Mouse (Mus musculus) inflammation-experienced regulatory T-cells, adult 16 weeks (primary cell): Measurements from ENCODE around the gene Olfr883. TPM values are rescaled to one million over a fixed set of nuclear protein-coding genes. Genes with fewer than 3 reads are reported as not detected.

ENCODE experiments used
- polyA plus RNA-seq: library from polyadenylated mRNA; unstranded; fragments of 100-300 nt; shearing (Covaris generic); gene quantifications from one replicate; pipeline ENCODE4 v1.2.1, GENCODE M21; 2017

Gene Olfr883
- not detected for polyA plus RNA-seq

GRCm38 (mm10) chr9:38025508-38025907, at the start of gene Olfr883:
TSS of gene Olfr883 (plus strand) at chr9:38025808.

GRCm38 (mm10) chr9:37991525-37991924, 34.1 kb upstream of the Olfr883 start, which contains the start of gene Olfr881:
TSS of gene Olfr881 (plus strand) at chr9:37991825.

GRCm38 (mm10) chr9:38046255-38046654, 20.6 kb downstream of the Olfr883 start, which contains the start of gene Olfr884:
TSS of gene Olfr884 (plus strand) at chr9:38046555.

GRCm38 (mm10) chr9:38061022-38061421, 35.4 kb downstream of the Olfr883 start, which contains the start of gene Olfr885:
TSS of gene Olfr885 (plus strand) at chr9:38061322.

Other genes starting within 250 kb of the Olfr883 start
- not detected for gene Olfr876, start 222.8 kb upstream of the Olfr883 start, polyA plus RNA-seq
- not detected for gene Olfr877, start 171.5 kb upstream of the Olfr883 start, polyA plus RNA-seq
- gene Olfr145, start 129.1 kb upstream of the Olfr883 start, polyA plus RNA-seq: not detected
- not detected for gene Olfr878, start 108.0 kb upstream of the Olfr883 start, polyA plus RNA-seq
- gene Olfr881, start 34.0 kb upstream of the Olfr883 start, polyA plus RNA-seq: not detected
- not detected for gene Olfr884, start 20.7 kb downstream of the Olfr883 start, polyA plus RNA-seq
- gene Olfr885, start 35.5 kb downstream of the Olfr883 start, polyA plus RNA-seq: not detected
- gene Olfr887, start 58.3 kb downstream of the Olfr883 start, polyA plus RNA-seq: not detected
- not detected for gene Olfr888, start 82.3 kb downstream of the Olfr883 start, polyA plus RNA-seq
- gene Olfr889, start 89.4 kb downstream of the Olfr883 start, polyA plus RNA-seq: not detected
- not detected for gene Olfr890, start 116.7 kb downstream of the Olfr883 start, polyA plus RNA-seq
- not detected for gene Olfr891, start 155.0 kb downstream of the Olfr883 start, polyA plus RNA-seq
- not detected for gene Olfr893, start 182.6 kb downstream of the Olfr883 start, polyA plus RNA-seq
- not detected for gene Olfr894, start 192.2 kb downstream of the Olfr883 start, polyA plus RNA-seq
- not detected for gene Olfr143, start 227.0 kb downstream of the Olfr883 start, polyA plus RNA-seq
- not detected for gene Olfr895, start 242.0 kb downstream of the Olfr883 start, polyA plus RNA-seq